Mouse (Mus musculus) myocyte (in vitro differentiated cells): ENCODE results near the gene Bcl2. TPM values are rescaled to one million over a fixed set of nuclear protein-coding genes. Genes with fewer than 3 reads are reported as not detected.

Experiments
- H3K27me3 ChIP-seq: one replicate; pipeline ENCODE4 v1.6.1; 2011; ENCODE audit not compliant: control insufficient read depth, insufficient read depth, insufficient read length
- H3K36me3 ChIP-seq: one replicate; pipeline ENCODE4 v1.6.1; 2011; ENCODE audit not compliant: control insufficient read depth, insufficient read depth
- H3K4me2 ChIP-seq: one replicate; pipeline ENCODE4 v1.6.1; 2011; ENCODE audit warnings: low read depth, control low read depth
- H3K4me3 ChIP-seq: one replicate; pipeline ENCODE4 v1.5.1; 2011; ENCODE audit warnings: mild to moderate bottlenecking, control low read depth, moderate library complexity
- H3K79me2 ChIP-seq: one replicate; pipeline ENCODE4 v1.6.1; 2011; ENCODE audit not compliant: control insufficient read depth, insufficient read depth
- H3ac ChIP-seq: one replicate; pipeline ENCODE4 v1.6.1; 2011; ENCODE audit not compliant: control insufficient read depth, insufficient read length
- CEBPB ChIP-seq: IDR thresholded peaks from 2 replicates; pipeline ENCODE4 v1.6.1; 2011; ENCODE audit warnings: mild to moderate bottlenecking, moderate library complexity; ENCODE audit not compliant: poor library complexity, insufficient read depth, severe bottlenecking
- E2F4 ChIP-seq: IDR thresholded peaks from one replicate; pipeline ENCODE4 v1.6.1; 2011; ENCODE audit warnings: mild to moderate bottlenecking, control low read depth, moderate library complexity; ENCODE audit not compliant: insufficient read depth
- MAX ChIP-seq: IDR thresholded peaks from one replicate; pipeline ENCODE4 v1.6.1; 2011; ENCODE audit warnings: low read depth, mild to moderate bottlenecking, control low read depth
- MYOD1 ChIP-seq, 3 experiments: IDR thresholded peaks; one replicate each; pipeline ENCODE4 v1.6.1; 2011; ENCODE audit warnings: control low read depth in 2 of 3, low read depth in 2 of 3, mild to moderate bottlenecking in 2 of 3, moderate library complexity in 1 of 3; ENCODE audit not compliant: insufficient read length in 2 of 3, control insufficient read depth in 1 of 3
- MYOG ChIP-seq, 3 experiments: IDR thresholded peaks; one replicate each; pipeline ENCODE4 v1.6.1; 2011; ENCODE audit warnings: control low read depth in 2 of 3, low read depth in 2 of 3, mild to moderate bottlenecking in 2 of 3; ENCODE audit not compliant: insufficient read length in 2 of 3, control insufficient read depth in 1 of 3, insufficient read depth in 1 of 3
- POLR2A ChIP-seq: IDR thresholded peaks from one replicate; pipeline ENCODE4 v1.6.1; 2011; ENCODE audit warnings: low read depth, mild to moderate bottlenecking, control low read depth, moderate library complexity; ENCODE audit not compliant: insufficient read length
- POLR2AphosphoS2 ChIP-seq: IDR thresholded peaks from one replicate; pipeline ENCODE4 v1.6.1; 2011; ENCODE audit warnings: low read depth, control low read depth; ENCODE audit not compliant: insufficient read length
- REST ChIP-seq: IDR thresholded peaks from one replicate; pipeline ENCODE4 v1.6.1; 2011; ENCODE audit warnings: mild to moderate bottlenecking, control low read depth, moderate library complexity; ENCODE audit not compliant: insufficient read depth, insufficient read length
- SRF ChIP-seq: IDR thresholded peaks from one replicate; pipeline ENCODE4 v1.6.1; 2011; ENCODE audit warnings: low read depth; ENCODE audit not compliant: control insufficient read depth, insufficient read length
- TCF12 ChIP-seq: IDR thresholded peaks from one replicate; pipeline ENCODE4 v1.6.1; 2011; ENCODE audit warnings: mild to moderate bottlenecking, control low read depth; ENCODE audit not compliant: poor library complexity, insufficient read depth, severe bottlenecking
- TCF3 ChIP-seq: IDR thresholded peaks from one replicate; pipeline ENCODE4 v1.6.1; 2011; ENCODE audit warnings: low read depth, control low read depth; ENCODE audit not compliant: insufficient read length
- USF1 ChIP-seq: IDR thresholded peaks from one replicate; pipeline ENCODE4 v1.6.1; 2011; ENCODE audit warnings: low read depth, mild to moderate bottlenecking, control low read depth, moderate library complexity
- polyA plus RNA-seq: library from polyadenylated mRNA; unstranded; fragments of >200 nt; fragmentation: generic; extraction: Trizol; gene quantifications from one replicate; pipeline ENCODE4 v1.2.1, GENCODE M21; 2012; ENCODE audit warnings: missing spikeins

Bcl2 gene
- polyA plus RNA-seq, 1 experiment, result 1.9 TPM

DNA sequence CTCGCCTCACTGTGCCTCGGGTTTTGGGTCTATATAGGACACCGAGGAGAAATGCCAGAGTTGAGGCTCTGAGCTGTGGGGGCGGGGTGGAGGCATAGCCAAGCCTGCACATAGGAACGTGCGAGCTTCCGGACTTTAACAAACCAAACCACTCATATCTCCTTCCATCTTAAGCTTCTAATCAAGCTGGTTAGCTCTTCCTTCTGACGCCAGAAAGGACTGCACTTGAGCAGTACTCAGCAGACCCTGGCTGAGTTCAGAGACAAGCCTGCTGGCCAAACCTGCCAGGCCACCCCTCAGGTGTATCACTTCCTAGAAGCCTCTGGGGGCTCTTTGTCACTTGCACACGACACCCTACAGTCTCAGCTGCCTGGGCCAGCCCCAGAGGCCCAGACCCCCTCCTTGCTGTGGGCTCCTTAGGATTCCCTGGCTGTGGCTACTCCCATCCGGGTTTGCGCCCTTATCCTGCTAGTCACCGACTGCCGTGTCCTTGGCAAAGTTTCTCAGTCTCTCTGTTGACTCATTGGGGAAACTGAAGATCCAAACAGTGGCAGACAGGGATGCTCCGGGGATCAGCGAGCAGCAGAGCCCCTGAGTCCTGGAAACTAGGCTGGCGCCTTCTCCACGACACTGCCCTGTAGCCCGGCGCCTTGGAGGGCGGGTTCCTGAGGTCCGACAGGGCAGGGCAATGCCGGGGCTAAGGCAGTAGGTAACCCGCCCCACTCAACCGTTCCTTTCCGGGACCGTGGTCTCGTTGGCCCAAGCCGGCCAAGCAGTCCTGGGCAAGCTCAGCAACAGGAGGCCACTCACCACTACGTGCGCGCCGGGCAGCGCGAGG lies 44.9 kb upstream of the Bcl2 start:
- Histone ChIP-seq H3K4me2 (peak overlapping the region; percentile 95), H3K36me3 (no peaks in the 10 kb centered on the region), H3K4me3 (peak overlapping the region; percentile 63), H3K27me3 (no peaks in the 10 kb centered on the region), H3K79me2 (no peaks in the 10 kb centered on the region), H3ac (peak overlapping the region; percentile 55)
- no peak for TF ChIP-seq MAX
- no peak for TF ChIP-seq MYOD1 (IDR thresholded peaks at IDR 0.05; ENCODE audit: control insufficient read depth in 1 of 3, insufficient read length in 2 of 3, low read depth in 2 of 3)
- no peak for TF ChIP-seq TCF3
- TF ChIP-seq POLR2A, result no peak
- TF ChIP-seq SRF, result no peak
- no peak for TF ChIP-seq POLR2AphosphoS2
- no peak for TF ChIP-seq MYOG (IDR thresholded peaks at IDR 0.05; ENCODE audit: control insufficient read depth in 1 of 3, insufficient read depth in 1 of 3, insufficient read length in 2 of 3, low read depth in 2 of 3)
- no peak for TF ChIP-seq TCF12

GRCm38 (mm10) chr1:106756633-106757032 lies 42.6 kb upstream of the Bcl2 start:
- Histone ChIP-seq H3K27me3 (no peaks in the 10 kb centered on the region), H3ac (no peak overlapping the region), H3K36me3 (no peaks in the 10 kb centered on the region), H3K79me2 (no peaks in the 10 kb centered on the region), H3K4me2 (no peak overlapping the region), H3K4me3 (no peak overlapping the region)
- TF ChIP-seq REST (no peak), MAX (no peak), USF1 (no peak), TCF3 (no peak), POLR2A (no peak), MYOG (IDR thresholded peaks at IDR 0.05; ENCODE audit: control insufficient read depth in 1 of 3, insufficient read depth in 1 of 3, insufficient read length in 2 of 3, low read depth in 2 of 3) (no peak)

GRCm38 (mm10) chr1:106752013-106752412 lies 37.9 kb upstream of the Bcl2 start:
- TF ChIP-seq CEBPB (no peak), MYOG (IDR thresholded peaks at IDR 0.05; ENCODE audit: control insufficient read depth in 1 of 3, insufficient read depth in 1 of 3, insufficient read length in 2 of 3, low read depth in 2 of 3) (no peak), SRF (no peak), MAX (no peak), POLR2A (no peak), USF1 (no peak), TCF12 (no peak), REST (no peak), MYOD1 (IDR thresholded peaks at IDR 0.05; ENCODE audit: control insufficient read depth in 1 of 3, insufficient read length in 2 of 3, low read depth in 2 of 3) (no peak), POLR2AphosphoS2 (no peak), E2F4 (no peak), TCF3 (no peak)
- no peak overlapping the region for H3K4me3 ChIP-seq
- H3ac ChIP-seq, result no peak overlapping the region
- no peak overlapping the region for H3K4me2 ChIP-seq
- no peaks in the 10 kb centered on the region for H3K27me3 ChIP-seq
- peaks cover 4% of the 10 kb centered on the region for H3K36me3 ChIP-seq
- no peaks in the 10 kb centered on the region for H3K79me2 ChIP-seq

- peaks cover 5% of the 10 kb centered on the region for H3K36me3 ChIP-seq
Observed at GRCm38 (mm10) chr1:106750656-106751055, 36.6 kb upstream of the Bcl2 start.

DNA sequence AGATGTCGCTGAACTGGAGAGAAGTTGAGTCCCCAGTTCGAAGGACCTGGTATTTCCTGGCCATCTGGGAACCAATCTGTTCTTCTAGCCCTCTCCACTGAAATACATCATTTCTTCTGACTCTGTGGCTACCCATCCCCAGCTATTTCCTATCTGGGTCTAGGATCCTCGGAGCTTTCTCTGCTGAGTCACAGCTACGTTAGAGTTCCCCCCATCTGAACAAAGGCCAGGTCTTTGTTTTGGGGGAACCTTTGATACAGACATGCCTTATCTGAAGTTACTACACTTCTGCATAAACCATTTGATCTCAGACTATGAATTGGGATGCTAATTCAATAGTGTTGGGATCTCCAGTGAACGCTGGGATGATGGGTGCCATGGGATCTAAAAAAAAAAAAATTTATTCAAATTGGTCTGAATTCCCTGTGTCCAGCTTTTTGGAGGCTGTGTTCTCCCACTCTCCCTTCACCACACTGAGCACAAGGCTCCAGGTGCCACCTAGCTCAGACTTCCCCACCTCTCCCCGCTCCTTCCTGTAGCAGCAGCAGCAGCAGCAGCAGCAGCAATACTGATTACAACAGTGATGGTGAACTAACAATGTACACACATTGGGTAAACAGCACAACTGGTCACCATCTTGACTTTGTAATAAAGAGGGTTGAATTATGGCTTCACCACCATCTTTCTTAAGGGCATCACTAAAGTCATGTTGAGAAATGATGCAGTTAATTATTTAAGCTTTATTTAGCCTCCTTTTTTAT lies 34.7 kb upstream of the Bcl2 start:
- Histone ChIP-seq H3K79me2 (no peaks in the 10 kb centered on the region), H3K4me2 (no peak overlapping the region)

More at GRCm38 (mm10) chr1:106750656-106751055, 36.6 kb upstream of the Bcl2 start:
- no peak overlapping the region for H3K4me2 ChIP-seq
- no peaks in the 10 kb centered on the region for H3K27me3 ChIP-seq
- no peak overlapping the region for H3K4me3 ChIP-seq
- no peak for TF ChIP-seq SRF
- no peak for TF ChIP-seq POLR2AphosphoS2
- TF ChIP-seq MAX, result no peak
- no peak for TF ChIP-seq MYOD1 (IDR thresholded peaks at IDR 0.05; ENCODE audit: control insufficient read depth in 1 of 3, insufficient read length in 2 of 3, low read depth in 2 of 3)
- H3ac ChIP-seq, result no peak overlapping the region
- H3K79me2 ChIP-seq, result no peaks in the 10 kb centered on the region

More for the DNA sequence above, 34.7 kb upstream of the Bcl2 start:
- Histone ChIP-seq H3K36me3 (peaks cover 5% of the 10 kb centered on the region), H3K27me3 (no peaks in the 10 kb centered on the region), H3ac (no peak overlapping the region), H3K4me3 (no peak overlapping the region)
- TF ChIP-seq TCF3, result no peak
- TF ChIP-seq POLR2AphosphoS2, result no peak
- no peak for TF ChIP-seq CEBPB
- TF ChIP-seq E2F4, result no peak
- TF ChIP-seq MAX, result no peak
- TF ChIP-seq USF1, result no peak
- no peak for TF ChIP-seq SRF
